Mouse (Mus musculus) embryonic facial prominence, embryonic 15.5 days (tissue): Measurements from ENCODE around the gene Ank2. TPM values are rescaled to one million over a fixed set of nuclear protein-coding genes. Genes with fewer than 3 reads are reported as not detected.

Source experiments
- ATAC-seq: fragments of 200-750 bp; cut with Nextera tagmentation; 2 replicates; pipeline ENCODE4 v1.8.0; 2017; ENCODE audit warnings: low read depth, moderate TSS enrichment; ENCODE audit not compliant: insufficient number of reproducible peaks, low FRiP score, low TSS enrichment
- H3K27ac ChIP-seq: fragments of 300-500 bp; sonication (generic); replicated peaks from 2 replicates; pipeline ENCODE4 v1.5.1; 2015; ENCODE audit warnings: mild to moderate bottlenecking, inconsistent platforms
- H3K27me3 ChIP-seq: fragments of 300-500 bp; sonication (generic); 2 replicates; pipeline ENCODE4 v1.6.1; 2015; ENCODE audit warnings: inconsistent platforms
- H3K36me3 ChIP-seq: fragments of 300-500 bp; sonication (generic); 2 replicates; pipeline ENCODE4 v1.6.1; 2015; ENCODE audit warnings: mild to moderate bottlenecking, inconsistent platforms
- H3K4me1 ChIP-seq: fragments of 300-500 bp; sonication (generic); 2 replicates; pipeline ENCODE4 v1.6.1; 2015; ENCODE audit warnings: inconsistent platforms
- H3K4me2 ChIP-seq: fragments of 300-500 bp; sonication (generic); replicated peaks from 2 replicates; pipeline ENCODE4 v1.6.1; 2015; ENCODE audit warnings: mild to moderate bottlenecking, inconsistent platforms
- H3K4me3 ChIP-seq: fragments of 300-500 bp; sonication (generic); replicated peaks from 2 replicates; pipeline ENCODE4 v1.5.1; 2015; ENCODE audit warnings: mild to moderate bottlenecking, inconsistent platforms
- H3K9ac ChIP-seq: fragments of 300-500 bp; sonication (generic); 2 replicates; pipeline ENCODE4 v1.6.1; 2015; ENCODE audit warnings: inconsistent platforms
- H3K9me3 ChIP-seq: fragments of 300-500 bp; sonication (generic); replicated peaks from 2 replicates; pipeline ENCODE4 v1.6.1; 2016; ENCODE audit warnings: inconsistent platforms
- WGBS: fragments of 180-500 bp; shearing (Covaris S2); methylation state at CpG from one replicate; pipeline ENCODE4 v1.1.7; 2015; 5-methylcytosine and 5-hydroxymethylcytosine counted together
- polyA plus RNA-seq: library from polyadenylated mRNA; unstranded; fragments of >200 nt; fragmentation: Nextera tagmentation; extraction: Ambion mirVana; gene quantifications from 2 replicates; pipeline ENCODE4 v1.2.1, GENCODE M21; 2015

The Ank2 gene
- polyA plus RNA-seq, 1 experiment from 2014 or later, result 32.4 TPM

GRCm38 (mm10) chr3:126962326-126962725, 536.8 kb downstream of the Ank2 start:
- no peak overlapping the region for H3K27ac ChIP-seq
- H3K4me1 ChIP-seq, result no peaks in the 10 kb centered on the region
- H3K9me3 ChIP-seq, result no peaks in the 10 kb centered on the region
- no peaks in the 10 kb centered on the region for H3K27me3 ChIP-seq
- no peak overlapping the region for H3K4me3 ChIP-seq
- H3K4me2 ChIP-seq, result no peak overlapping the region
- no peak for ATAC-seq
- H3K36me3 ChIP-seq, result 0 out of 2 replicates have a peak, but pooled peaks cover 16% of the 10 kb centered on the region
- no peak overlapping the region for H3K9ac ChIP-seq
- 94% methylated on average over 8 of the region's 8 CpGs for WGBS

DNA sequence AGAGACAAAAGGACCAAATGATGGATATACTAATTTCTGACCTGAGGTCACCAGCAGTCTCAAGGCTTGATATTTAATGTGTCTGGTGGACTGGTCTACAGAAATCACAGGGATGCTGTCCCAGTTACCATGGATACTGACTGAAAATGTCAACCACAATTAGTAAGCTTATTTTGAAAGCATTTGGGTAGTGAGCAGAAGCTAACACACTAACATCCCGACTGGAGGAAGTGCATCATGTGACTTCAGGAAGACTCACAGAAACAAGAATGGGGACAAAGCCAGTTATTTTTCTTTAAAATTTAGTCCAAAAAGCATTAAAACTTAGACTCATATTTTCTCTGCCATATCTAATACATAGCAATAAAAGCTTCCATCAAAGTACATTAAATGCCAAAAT, 546.5 kb downstream of the Ank2 start:
- 0 out of 2 replicates have a peak, but pooled peaks cover 2% of the 10 kb centered on the region for H3K36me3 ChIP-seq
- H3K27me3 ChIP-seq, result no peaks in the 10 kb centered on the region
- no peaks in the 10 kb centered on the region for H3K9me3 ChIP-seq
- H3K9ac ChIP-seq, result no peak overlapping the region
- H3K4me2 ChIP-seq, result no peak overlapping the region
- WGBS, result 62% methylated on average over 1 of the region's 1 CpGs
- H3K4me1 ChIP-seq, result no peaks in the 10 kb centered on the region
- H3K27ac ChIP-seq, result no peak overlapping the region
- no peak overlapping the region for H3K4me3 ChIP-seq
- no peak for ATAC-seq

- peaks cover 24% of the 10 kb centered on the region for H3K36me3 ChIP-seq
- 94% methylated on average over 10 of the region's 10 CpGs for WGBS
These were observed 552.6 kb downstream of the Ank2 start for GRCm38 (mm10) chr3:126946591-126946990.

GRCm38 (mm10) chr3:126944838-126945237, 554.3 kb downstream of the Ank2 start:
- H3K4me1 ChIP-seq, result no peaks in the 10 kb centered on the region
- no peaks in the 10 kb centered on the region for H3K27me3 ChIP-seq
- no peaks in the 10 kb centered on the region for H3K9me3 ChIP-seq
- H3K27ac ChIP-seq, result no peak overlapping the region
- WGBS, result 61% methylated on average over 4 of the region's 4 CpGs
- no peak for ATAC-seq
- peaks cover 24% of the 10 kb centered on the region for H3K36me3 ChIP-seq
- no peak overlapping the region for H3K4me2 ChIP-seq
- H3K4me3 ChIP-seq, result no peak overlapping the region
- no peak overlapping the region for H3K9ac ChIP-seq

More at GRCm38 (mm10) chr3:126946591-126946990, 552.6 kb downstream of the Ank2 start:
- no peaks in the 10 kb centered on the region for H3K9me3 ChIP-seq
- H3K4me3 ChIP-seq, result no peak overlapping the region
- no peak overlapping the region for H3K4me2 ChIP-seq
- ATAC-seq, result no peak
- no peak overlapping the region for H3K9ac ChIP-seq
- no peak overlapping the region for H3K27ac ChIP-seq
- H3K4me1 ChIP-seq, result no peaks in the 10 kb centered on the region
- no peaks in the 10 kb centered on the region for H3K27me3 ChIP-seq

GRCm38 (mm10) chr3:126944081-126944480, 555.1 kb downstream of the Ank2 start:
- H3K36me3 ChIP-seq, result peaks cover 24% of the 10 kb centered on the region
- 47% methylated on average over 11 of the region's 11 CpGs for WGBS

GRCm38 (mm10) chr3:126940452-126940851, 558.7 kb downstream of the Ank2 start:
- no peak overlapping the region for H3K9ac ChIP-seq
- H3K4me3 ChIP-seq, result no peak overlapping the region
- H3K36me3 ChIP-seq, result peaks cover 11% of the 10 kb centered on the region; the same call in 1 of the 2 replicates
- no peak overlapping the region for H3K27ac ChIP-seq
- ATAC-seq, result no peak
- no peaks in the 10 kb centered on the region for H3K4me1 ChIP-seq
- H3K27me3 ChIP-seq, result no peaks in the 10 kb centered on the region
- 62% methylated on average over 5 of the region's 5 CpGs for WGBS
- no peaks in the 10 kb centered on the region for H3K9me3 ChIP-seq
- no peak overlapping the region for H3K4me2 ChIP-seq

More at GRCm38 (mm10) chr3:126944081-126944480, 555.1 kb downstream of the Ank2 start:
- no peak for ATAC-seq
- Histone ChIP-seq H3K4me1 (no peaks in the 10 kb centered on the region), H3K4me3 (no peak overlapping the region), H3K4me2 (no peak overlapping the region), H3K27me3 (no peaks in the 10 kb centered on the region), H3K9me3 (no peaks in the 10 kb centered on the region), H3K9ac (no peak overlapping the region), H3K27ac (no peak overlapping the region)

DNA sequence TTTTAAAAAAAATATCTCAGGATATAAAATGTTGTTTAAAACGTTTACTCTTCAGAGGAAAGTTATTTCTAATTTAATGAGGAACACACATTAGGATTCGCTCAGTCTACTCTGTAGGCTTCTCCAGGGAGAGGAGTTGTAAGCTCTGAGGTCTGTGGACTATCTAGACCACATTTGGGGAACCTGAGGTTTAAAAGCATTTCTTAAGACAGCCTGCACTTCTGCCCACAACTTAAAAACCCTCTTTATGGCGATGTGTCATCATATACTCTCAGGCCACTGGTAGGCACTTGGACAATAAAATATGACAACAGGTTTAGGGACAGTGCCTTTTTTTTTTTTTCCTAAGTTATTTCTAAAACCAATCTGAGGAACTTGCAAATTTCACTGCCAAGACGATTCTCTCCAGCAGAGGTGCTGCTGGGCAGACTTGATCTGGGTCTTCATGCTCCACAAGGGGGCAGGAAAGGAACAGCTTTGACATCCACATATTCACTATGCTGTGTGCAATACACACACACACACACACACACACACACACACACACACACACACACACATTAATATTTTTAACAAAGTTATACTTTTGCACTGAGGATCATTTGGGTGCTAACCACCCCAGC, 567.2 kb downstream of the Ank2 start:
- Histone ChIP-seq H3K4me2 (no peak overlapping the region), H3K9me3 (no peaks in the 10 kb centered on the region), H3K27me3 (no peaks in the 10 kb centered on the region), H3K27ac (no peak overlapping the region), H3K36me3 (peaks cover 29% of the 10 kb centered on the region; the same call in 1 of the 2 replicates), H3K4me1 (no peaks in the 10 kb centered on the region), H3K9ac (no peak overlapping the region), H3K4me3 (no peak overlapping the region)
- no peak for ATAC-seq
- 58% methylated on average over 4 of the region's 4 CpGs for WGBS

- no peak overlapping the region for H3K27ac ChIP-seq
- H3K36me3 ChIP-seq, result peaks cover 20% of the 10 kb centered on the region
- no peak overlapping the region for H3K4me3 ChIP-seq
- H3K9me3 ChIP-seq, result no peaks in the 10 kb centered on the region
- no peak overlapping the region for H3K4me2 ChIP-seq
- no peaks in the 10 kb centered on the region for H3K27me3 ChIP-seq
- no peak overlapping the region for H3K9ac ChIP-seq
- H3K4me1 ChIP-seq, result no peaks in the 10 kb centered on the region
- 76% methylated on average over 12 of the region's 12 CpGs for WGBS
- ATAC-seq, result no peak
These were observed 575.4 kb downstream of the Ank2 start for GRCm38 (mm10) chr3:126923575-126924382.

GRCm38 (mm10) chr3:126921941-126922340, 577.2 kb downstream of the Ank2 start:
- Histone ChIP-seq H3K27me3 (no peaks in the 10 kb centered on the region), H3K4me1 (no peaks in the 10 kb centered on the region), H3K27ac (no peak overlapping the region), H3K4me3 (no peak overlapping the region), H3K9me3 (no peaks in the 10 kb centered on the region), H3K4me2 (no peak overlapping the region), H3K9ac (no peak overlapping the region), H3K36me3 (peaks cover 13% of the 10 kb centered on the region)
- 74% methylated on average over 3 of the region's 3 CpGs for WGBS
- ATAC-seq, result no peak

GRCm38 (mm10) chr3:126920296-126920695, 578.9 kb downstream of the Ank2 start:
- Histone ChIP-seq H3K9ac (no peak overlapping the region), H3K27me3 (no peaks in the 10 kb centered on the region), H3K36me3 (peaks cover 10% of the 10 kb centered on the region; the same call in 1 of the 2 replicates), H3K4me2 (no peak overlapping the region), H3K4me1 (no peaks in the 10 kb centered on the region), H3K9me3 (no peaks in the 10 kb centered on the region), H3K27ac (no peak overlapping the region), H3K4me3 (no peak overlapping the region)
- 82% methylated on average over 3 of the region's 3 CpGs for WGBS
- ATAC-seq, result no peak

GRCm38 (mm10) chr3:126918805-126919473, 580.2 kb downstream of the Ank2 start:
- no peak overlapping the region for H3K4me2 ChIP-seq
- H3K27ac ChIP-seq, result no peak overlapping the region
- 71% methylated on average over 10 of the region's 10 CpGs for WGBS
- no peaks in the 10 kb centered on the region for H3K4me1 ChIP-seq
- H3K4me3 ChIP-seq, result no peak overlapping the region
- H3K9ac ChIP-seq, result no peak overlapping the region
- peaks cover 10% of the 10 kb centered on the region; the same call in 1 of the 2 replicates for H3K36me3 ChIP-seq
- peak; percentile 54 for ATAC-seq
- no peaks in the 10 kb centered on the region for H3K27me3 ChIP-seq
- no peaks in the 10 kb centered on the region for H3K9me3 ChIP-seq
